Mouse (Mus musculus): ENCODE data around the gene Ppp3ca.

GRCm38 (mm10) chr3:136676991-136677390, 7.1 kb downstream of the Ppp3ca start:
- TF ChIP-seq CTCF (conservative IDR thresholded peaks at IDR 0.05; ENCODE audit: low read length) (no peak), POU5F1 (IDR thresholded peaks at IDR 0.05; ENCODE audit: borderline replicate concordance, low read length) (no peak)
